Mouse (Mus musculus) hindbrain, embryonic 15.5 days (tissue): ENCODE measurements around the gene Mtx2. TPM values are rescaled to one million over a fixed set of nuclear protein-coding genes. Genes with fewer than 3 reads are reported as not detected.
A peak's percentile ranks its signal among the peaks of the same experiment; 100 is the strongest.

ENCODE experiments used
- ATAC-seq: fragments of 200-750 bp; cut with Nextera tagmentation; 2 replicates; pipeline ENCODE4 v1.8.0; 2017; ENCODE audit warnings: low read depth, moderate number of reproducible peaks, moderate TSS enrichment; ENCODE audit not compliant: low FRiP score
- H3K27ac ChIP-seq: fragments of 300-500 bp; sonication (generic); replicated peaks from 2 replicates; pipeline ENCODE4 v1.5.1; 2015; ENCODE audit warnings: mild to moderate bottlenecking, inconsistent platforms
- H3K27me3 ChIP-seq: fragments of 300-500 bp; sonication (generic); 2 replicates; pipeline ENCODE4 v1.6.1; 2015; ENCODE audit warnings: control low read depth, inconsistent platforms
- H3K36me3 ChIP-seq: fragments of 300-500 bp; sonication (generic); 2 replicates; pipeline ENCODE4 v1.6.1; 2015; ENCODE audit warnings: control low read depth, inconsistent platforms
- H3K4me1 ChIP-seq: fragments of 300-500 bp; sonication (generic); replicated peaks from 2 replicates; pipeline ENCODE4 v1.6.1; 2015; ENCODE audit warnings: control low read depth, inconsistent platforms
- H3K4me2 ChIP-seq: fragments of 300-500 bp; sonication (generic); 2 replicates; pipeline ENCODE4 v1.6.1; 2015; ENCODE audit warnings: moderate library complexity, mild to moderate bottlenecking, inconsistent platforms
- H3K4me3 ChIP-seq: fragments of 300-500 bp; sonication (generic); 2 replicates; pipeline ENCODE4 v1.5.1; 2015; ENCODE audit warnings: mild to moderate bottlenecking, inconsistent platforms
- H3K9ac ChIP-seq: fragments of 300-500 bp; sonication (generic); 2 replicates; pipeline ENCODE4 v1.6.1; 2015; ENCODE audit warnings: inconsistent platforms
- H3K9me3 ChIP-seq: fragments of 300-500 bp; sonication (generic); 2 replicates; pipeline ENCODE4 v1.6.1; 2016; ENCODE audit warnings: control low read depth, inconsistent platforms
- WGBS: fragments of 180-500 bp; shearing (Covaris S2); methylation state at CpG from one replicate; pipeline ENCODE4 v1.1.7; 2015; 5-methylcytosine and 5-hydroxymethylcytosine counted together
- polyA plus RNA-seq: library from polyadenylated mRNA; unstranded; fragments of >200 nt; fragmentation: Nextera tagmentation; extraction: Ambion mirVana; gene quantifications from 2 replicates; pipeline ENCODE4 v1.2.1, GENCODE M21; 2015

Gene Mtx2
- polyA plus RNA-seq, 1 experiment from 2014 or later, result 152 TPM

- H3K9ac ChIP-seq, result no peak overlapping the region
- H3K4me3 ChIP-seq, result no peak overlapping the region
- H3K9me3 ChIP-seq, result no peaks in the 10 kb centered on the region
- WGBS, result 92% methylated on average over 9 of the region's 9 CpGs
- no peaks in the 10 kb centered on the region for H3K4me1 ChIP-seq
- H3K27ac ChIP-seq, result no peak overlapping the region
- peaks cover 7% of the 10 kb centered on the region for H3K36me3 ChIP-seq
- H3K27me3 ChIP-seq, result no peaks in the 10 kb centered on the region
- ATAC-seq, result no peak
- no peak overlapping the region for H3K4me2 ChIP-seq
These were observed 48.4 kb downstream of the Mtx2 start for GRCm38 (mm10) chr2:74874043-74874442.

- ATAC-seq, result peak; percentile 89
- H3K9ac ChIP-seq, result no peak overlapping the region
- H3K27ac ChIP-seq, result peak overlapping the region; percentile 57; the same call in 1 of the 2 replicates
- no peak overlapping the region for H3K4me3 ChIP-seq
- WGBS, result 67% methylated on average over 9 of the region's 9 CpGs
- H3K4me1 ChIP-seq, result no peaks in the 10 kb centered on the region
- H3K4me2 ChIP-seq, result no peak overlapping the region
- no peaks in the 10 kb centered on the region for H3K36me3 ChIP-seq
- no peaks in the 10 kb centered on the region for H3K9me3 ChIP-seq
- no peaks in the 10 kb centered on the region for H3K27me3 ChIP-seq
These were observed 58.8 kb downstream of the Mtx2 start for GRCm38 (mm10) chr2:74884357-74884756.

DNA sequence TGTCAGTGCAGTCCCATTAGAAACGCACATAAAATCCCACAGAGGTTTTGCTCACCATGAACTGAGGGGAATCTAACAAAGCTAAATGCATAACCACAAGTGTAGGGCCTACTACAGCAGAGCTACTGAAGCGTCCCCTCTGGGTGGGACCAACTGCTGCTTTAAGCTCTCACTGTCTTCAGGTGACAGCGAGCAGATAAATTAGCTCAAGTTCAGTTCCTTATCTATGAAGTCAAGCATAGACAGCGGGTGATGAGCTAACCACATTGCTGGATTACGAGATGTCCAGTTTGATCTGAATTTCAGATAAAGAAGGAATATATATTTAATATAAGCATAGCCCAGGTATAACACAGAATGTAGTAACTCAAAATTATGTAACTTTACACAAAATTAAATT, 66.3 kb downstream of the Mtx2 start:
- Histone ChIP-seq H3K27ac (no peak overlapping the region), H3K9ac (no peak overlapping the region), H3K9me3 (no peaks in the 10 kb centered on the region), H3K27me3 (no peaks in the 10 kb centered on the region), H3K4me1 (no peaks in the 10 kb centered on the region), H3K4me3 (no peak overlapping the region), H3K4me2 (no peak overlapping the region), H3K36me3 (no peaks in the 10 kb centered on the region)
- 77% methylated on average over 5 of the region's 5 CpGs for WGBS
- no peak for ATAC-seq

- Histone ChIP-seq H3K36me3 (no peaks in the 10 kb centered on the region), H3K4me1 (no peaks in the 10 kb centered on the region), H3K4me3 (no peak overlapping the region), H3K4me2 (no peak overlapping the region), H3K27ac (no peak overlapping the region), H3K27me3 (no peaks in the 10 kb centered on the region), H3K9me3 (no peaks in the 10 kb centered on the region), H3K9ac (no peak overlapping the region)
- ATAC-seq, result no peak
- 56% methylated on average over 7 of the region's 7 CpGs for WGBS
These were observed 67.4 kb downstream of the Mtx2 start for GRCm38 (mm10) chr2:74892881-74893615.

GRCm38 (mm10) chr2:74894061-74894460, 68.5 kb downstream of the Mtx2 start:
- Histone ChIP-seq H3K9me3 (no peaks in the 10 kb centered on the region), H3K4me3 (no peak overlapping the region), H3K27ac (no peak overlapping the region), H3K9ac (no peak overlapping the region), H3K36me3 (no peaks in the 10 kb centered on the region), H3K4me2 (no peak overlapping the region), H3K27me3 (no peaks in the 10 kb centered on the region), H3K4me1 (no peaks in the 10 kb centered on the region)
- 73% methylated on average over 2 of the region's 2 CpGs for WGBS
- ATAC-seq, result no peak

GRCm38 (mm10) chr2:74899973-74900372, 74.4 kb downstream of the Mtx2 start:
- H3K27ac ChIP-seq, result no peak overlapping the region
- no peaks in the 10 kb centered on the region for H3K4me1 ChIP-seq
- H3K4me2 ChIP-seq, result no peak overlapping the region
- 25% methylated on average over 5 of the region's 5 CpGs for WGBS
- H3K27me3 ChIP-seq, result no peaks in the 10 kb centered on the region
- H3K4me3 ChIP-seq, result no peak overlapping the region
- H3K36me3 ChIP-seq, result no peaks in the 10 kb centered on the region
- H3K9me3 ChIP-seq, result no peaks in the 10 kb centered on the region
- H3K9ac ChIP-seq, result no peak overlapping the region
- ATAC-seq, result no peak; the same call in 1 of the 2 replicates

- H3K4me3 ChIP-seq, result no peak overlapping the region
- H3K9me3 ChIP-seq, result no peaks in the 10 kb centered on the region
- no peak overlapping the region for H3K9ac ChIP-seq
- no peak for ATAC-seq
- no peak overlapping the region for H3K27ac ChIP-seq
- WGBS, result 46% methylated on average over 3 of the region's 3 CpGs
- no peaks in the 10 kb centered on the region for H3K36me3 ChIP-seq
- H3K27me3 ChIP-seq, result no peaks in the 10 kb centered on the region
- no peak overlapping the region for H3K4me2 ChIP-seq
- no peaks in the 10 kb centered on the region for H3K4me1 ChIP-seq
These were observed 76.2 kb downstream of the Mtx2 start for GRCm38 (mm10) chr2:74901764-74902295.

GRCm38 (mm10) chr2:74907368-74908291, 82.0 kb downstream of the Mtx2 start:
- H3K4me2 ChIP-seq, result no peak overlapping the region
- H3K4me1 ChIP-seq, result 0 out of 2 replicates have a peak, but pooled peaks cover 6% of the 10 kb centered on the region
- no peak overlapping the region for H3K4me3 ChIP-seq
- no peaks in the 10 kb centered on the region for H3K27me3 ChIP-seq
- H3K9ac ChIP-seq, result no peak overlapping the region
- H3K27ac ChIP-seq, result no peak overlapping the region
- WGBS, result 70% methylated on average over 19 of the region's 19 CpGs
- no peak for ATAC-seq
- no peaks in the 10 kb centered on the region for H3K36me3 ChIP-seq
- H3K9me3 ChIP-seq, result no peaks in the 10 kb centered on the region

- Histone ChIP-seq H3K4me3 (no peak overlapping the region), H3K4me2 (no peak overlapping the region), H3K9me3 (no peaks in the 10 kb centered on the region), H3K36me3 (no peaks in the 10 kb centered on the region), H3K27me3 (no peaks in the 10 kb centered on the region), H3K27ac (no peak overlapping the region), H3K9ac (no peak overlapping the region), H3K4me1 (0 out of 2 replicates have a peak, but pooled peaks cover 4% of the 10 kb centered on the region)
- 82% methylated on average over 7 of the region's 7 CpGs for WGBS
- no peak for ATAC-seq
These were observed 86.4 kb downstream of the Mtx2 start for GRCm38 (mm10) chr2:74912031-74912430.

DNA sequence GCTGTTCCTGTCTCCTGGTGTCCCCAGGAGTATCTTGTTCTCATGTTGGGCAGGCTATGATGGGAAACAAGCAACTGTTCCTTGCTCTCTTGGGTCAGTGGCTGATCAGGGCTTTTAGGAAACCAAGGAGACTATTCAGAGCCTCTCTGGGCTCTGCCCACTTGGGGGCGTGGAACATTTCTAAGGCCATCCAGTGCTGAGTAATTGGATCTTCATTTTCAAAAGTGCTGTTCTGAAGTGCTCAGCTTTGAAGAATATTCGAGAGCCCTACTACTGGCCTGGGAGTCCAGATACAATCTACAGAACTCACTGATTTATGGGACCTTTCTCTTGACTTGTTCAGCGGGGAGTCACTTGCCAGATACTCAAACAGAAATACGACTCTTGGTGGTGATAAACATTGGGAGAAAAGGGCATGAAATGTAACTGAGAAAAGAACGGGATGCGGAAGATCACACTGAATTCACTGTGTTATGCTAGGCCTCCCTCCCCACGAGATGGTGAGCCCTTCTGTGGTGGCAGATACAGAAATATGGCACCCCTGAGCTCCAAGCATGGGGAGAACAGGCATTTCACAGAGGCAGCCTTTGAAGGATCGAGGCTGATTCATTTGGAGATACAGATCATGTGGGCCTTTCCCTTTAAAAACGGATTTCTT, 92.4 kb downstream of the Mtx2 start:
- H3K9me3 ChIP-seq, result no peaks in the 10 kb centered on the region
- no peak for ATAC-seq
- H3K36me3 ChIP-seq, result no peaks in the 10 kb centered on the region
- H3K4me2 ChIP-seq, result no peak overlapping the region
- no peak overlapping the region for H3K9ac ChIP-seq
- no peaks in the 10 kb centered on the region for H3K27me3 ChIP-seq
- WGBS, result 71% methylated on average over 9 of the region's 9 CpGs
- H3K4me3 ChIP-seq, result no peak overlapping the region
- H3K4me1 ChIP-seq, result no peaks in the 10 kb centered on the region
- H3K27ac ChIP-seq, result no peak overlapping the region

GRCm38 (mm10) chr2:74925968-74926814, 100.6 kb downstream of the Mtx2 start:
- Histone ChIP-seq H3K27me3 (no peaks in the 10 kb centered on the region), H3K9me3 (no peaks in the 10 kb centered on the region), H3K4me1 (no peaks in the 10 kb centered on the region), H3K4me2 (no peak overlapping the region), H3K27ac (no peak overlapping the region), H3K9ac (no peak overlapping the region), H3K4me3 (no peak overlapping the region), H3K36me3 (no peaks in the 10 kb centered on the region)
- ATAC-seq, result no peak
- WGBS, result 75% methylated on average over 22 of the region's 22 CpGs
